Mouse (Mus musculus): ENCODE results near the gene Cdk5rap2.

Gene Cdk5rap2

DNA sequence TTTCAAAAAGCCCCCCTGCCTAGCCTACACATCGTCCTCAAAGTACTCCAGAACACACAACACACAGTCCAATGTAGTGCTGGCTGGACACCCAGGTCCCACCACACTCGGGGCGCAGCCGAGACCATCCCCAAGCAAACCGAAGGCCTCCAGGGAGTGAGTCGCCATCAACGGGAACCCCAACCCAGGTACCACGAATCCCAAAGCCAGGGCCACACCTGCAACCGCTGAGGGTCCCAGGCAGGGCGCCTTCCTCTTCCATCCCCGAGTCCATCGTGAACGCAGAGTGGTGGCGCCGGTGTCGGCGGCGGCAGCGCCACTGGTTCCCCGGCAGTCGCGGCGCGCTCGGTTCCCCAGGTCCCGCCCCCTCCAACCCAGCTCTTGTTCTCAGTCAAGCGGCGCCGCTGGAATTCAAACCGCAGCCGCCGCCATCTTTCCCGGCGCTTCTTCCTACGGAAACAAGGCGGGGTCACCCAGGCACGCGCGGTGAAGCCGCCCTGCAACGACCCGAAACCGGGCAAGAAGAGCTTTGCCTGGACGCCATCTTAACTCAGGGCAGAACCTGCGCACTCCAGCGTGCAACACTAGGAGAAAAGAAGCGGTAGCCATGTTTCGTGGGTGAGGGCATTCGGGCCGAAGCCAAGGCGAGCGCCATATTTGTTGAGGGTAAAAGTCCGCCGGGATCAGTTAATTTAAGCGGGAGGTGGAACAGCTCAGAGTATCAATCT lies at the start of gene Cdk5rap2:
Gene Cdk5rap2 (minus strand): TSS at position 450 of the 728 bp plus-strand sequence.
- DNase-seq, result peak; percentile 94 to 96

DNA sequence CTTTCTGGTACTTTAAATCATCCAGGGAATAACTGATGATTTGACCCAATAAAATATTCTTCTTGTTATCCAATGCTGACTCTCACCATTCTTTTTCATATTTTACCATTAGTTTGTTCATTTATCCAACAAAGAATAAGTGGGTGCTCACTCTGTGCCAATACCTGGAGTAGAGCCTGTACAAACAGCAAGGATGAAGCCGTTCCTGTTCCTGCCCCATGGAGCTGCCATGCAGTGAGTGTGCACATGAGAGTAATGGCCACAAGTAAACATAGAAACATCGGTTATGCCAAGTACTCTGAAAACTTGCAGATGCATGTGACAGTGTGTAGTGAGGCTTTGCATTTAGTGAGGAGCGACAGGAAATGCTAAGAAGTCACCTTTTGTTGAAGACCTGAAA lies 41.9 kb upstream of the Cdk5rap2 start:
- DNase-seq, result no peak

DNA sequence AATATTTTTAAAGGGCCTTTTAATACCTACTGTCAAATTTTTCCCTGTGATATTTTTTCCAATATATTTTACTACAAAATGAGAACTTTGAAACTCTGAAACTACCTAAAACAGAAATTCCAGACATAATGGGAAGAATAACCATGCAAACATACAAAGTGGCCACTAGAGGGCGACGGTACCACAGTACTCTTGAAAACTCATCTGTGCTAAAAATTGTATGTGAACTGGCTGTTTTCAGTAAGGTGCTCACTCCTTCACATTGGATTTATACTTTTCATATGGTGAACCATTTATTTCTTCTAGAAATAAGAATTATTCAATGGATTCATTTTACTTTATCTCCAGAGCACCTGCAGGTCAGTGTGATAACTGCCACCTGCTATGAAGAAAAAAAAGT lies 41.5 kb upstream of the Cdk5rap2 start:
- DNase-seq, result peak; percentile 44 to 61

- no peak for DNase-seq
Observed at GRCm38 (mm10) chr4:70449668-70450067, 39.4 kb upstream of the Cdk5rap2 start.

DNA sequence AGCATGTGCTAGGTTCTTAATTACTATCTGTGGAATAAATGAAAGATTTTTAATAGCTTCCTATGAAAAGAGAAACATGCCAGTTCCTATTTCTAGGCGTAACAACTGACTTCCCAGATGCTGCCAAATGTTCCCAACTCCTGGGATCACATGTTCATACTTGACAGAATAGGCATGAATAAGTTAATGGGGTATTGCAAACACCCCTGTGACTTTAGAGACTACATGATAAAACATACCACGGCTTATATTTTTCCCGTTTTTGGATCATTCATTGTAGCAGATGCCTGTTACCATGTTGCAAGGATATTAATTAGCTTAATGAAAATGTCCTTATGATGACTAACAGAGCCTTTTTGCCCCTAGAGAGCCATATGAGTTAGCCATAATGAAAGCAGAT lies 36.5 kb upstream of the Cdk5rap2 start:
- no peak for DNase-seq

DNA sequence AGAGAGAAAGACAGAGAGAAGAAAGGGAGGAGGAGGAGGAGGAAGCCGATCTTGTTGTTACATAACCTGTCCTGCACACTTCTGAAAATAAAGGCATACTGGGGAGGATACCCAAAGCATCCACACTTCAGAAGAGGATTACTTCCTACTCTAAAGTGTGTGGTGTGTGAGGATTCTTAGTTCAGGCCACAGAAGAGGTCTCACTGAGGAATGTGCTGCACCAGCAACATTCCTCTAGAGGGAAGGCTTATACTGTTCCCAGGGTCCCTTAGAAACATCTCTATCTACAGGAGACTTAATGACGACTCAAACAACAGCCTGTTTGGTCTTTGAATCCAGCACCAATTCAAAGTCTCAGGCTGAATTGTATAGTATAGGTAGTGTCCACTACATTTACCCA lies 10.0 kb upstream of the Cdk5rap2 start:
- no peak for DNase-seq

DNA sequence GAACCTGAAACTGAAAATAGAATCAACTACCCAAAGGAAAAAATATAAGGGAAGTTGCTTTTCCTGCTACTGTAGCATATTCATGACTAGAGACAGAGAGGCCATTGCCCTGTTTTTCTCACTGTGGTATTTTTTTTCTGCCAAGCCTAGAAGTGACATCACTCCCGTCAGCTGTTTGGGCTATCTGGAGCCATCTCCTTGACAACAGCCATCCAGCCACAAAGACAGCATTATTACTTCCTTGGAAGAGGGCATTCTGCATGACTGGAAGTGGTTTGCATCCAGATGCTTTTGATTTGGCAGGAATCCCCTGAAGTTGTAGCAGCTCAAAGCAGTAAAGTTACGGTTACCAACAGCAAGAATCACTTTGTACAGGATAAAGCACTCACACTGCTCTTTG lies 1.9 kb upstream of the Cdk5rap2 start:
- no peak for DNase-seq

- DNase-seq, result no peak
Observed at GRCm38 (mm10) chr4:70409456-70409855, 787 bp downstream of the Cdk5rap2 start.

DNA sequence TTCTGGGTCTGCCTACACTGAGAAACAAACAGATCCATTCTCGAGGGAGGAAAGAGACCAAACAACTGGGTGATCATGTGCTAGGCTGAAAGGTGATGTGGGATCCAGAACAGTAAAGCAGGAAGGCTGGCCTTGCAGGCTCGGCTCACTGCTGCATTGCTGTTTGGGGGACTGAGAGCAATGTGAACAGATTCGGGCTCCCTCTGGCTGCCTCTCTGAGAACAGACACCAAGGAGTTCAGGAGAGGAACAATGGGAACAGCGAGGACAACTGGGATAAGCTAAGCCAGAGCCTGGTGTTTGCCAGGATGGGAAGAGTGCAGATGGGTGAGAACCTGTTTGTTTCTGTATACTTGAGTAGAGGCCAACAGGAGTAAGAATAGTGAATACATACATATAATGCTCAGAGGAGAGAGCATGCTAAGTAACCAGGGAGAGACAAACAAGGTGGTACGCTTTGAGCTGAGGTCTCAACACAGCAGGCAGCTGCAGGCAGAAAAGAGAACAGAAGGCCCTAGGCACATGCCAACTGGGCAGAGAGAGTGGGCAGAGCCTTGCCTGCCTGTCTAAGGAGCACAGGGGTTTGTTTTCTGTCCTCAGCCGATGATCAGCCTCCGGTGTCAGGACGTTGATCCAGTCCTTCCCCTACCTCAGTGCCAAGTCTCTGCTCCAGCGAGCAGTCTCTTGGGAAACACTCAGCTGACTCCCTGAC lies 8.0 kb downstream of the Cdk5rap2 start:
- peak; percentile 65 to 69 for DNase-seq

DNA sequence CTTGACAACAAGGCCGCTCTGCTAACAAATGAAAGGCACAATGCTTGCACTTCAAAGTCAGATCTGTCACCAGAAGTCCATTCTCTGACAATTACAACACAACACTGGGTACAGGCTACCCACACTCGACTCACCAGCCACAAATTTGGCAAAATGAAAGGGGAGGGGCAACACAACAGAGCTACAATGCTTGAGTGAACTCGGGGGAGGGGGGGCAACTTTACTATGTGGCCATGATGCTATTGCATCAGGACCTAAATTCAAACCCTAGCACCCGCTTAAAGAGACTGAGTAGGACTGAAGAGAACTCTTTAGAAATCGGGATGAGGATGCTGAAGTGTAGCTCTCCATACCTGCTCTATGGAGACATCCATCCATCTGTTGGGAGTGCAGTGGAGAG lies 10.8 kb downstream of the Cdk5rap2 start:
- DNase-seq, result no peak

DNA sequence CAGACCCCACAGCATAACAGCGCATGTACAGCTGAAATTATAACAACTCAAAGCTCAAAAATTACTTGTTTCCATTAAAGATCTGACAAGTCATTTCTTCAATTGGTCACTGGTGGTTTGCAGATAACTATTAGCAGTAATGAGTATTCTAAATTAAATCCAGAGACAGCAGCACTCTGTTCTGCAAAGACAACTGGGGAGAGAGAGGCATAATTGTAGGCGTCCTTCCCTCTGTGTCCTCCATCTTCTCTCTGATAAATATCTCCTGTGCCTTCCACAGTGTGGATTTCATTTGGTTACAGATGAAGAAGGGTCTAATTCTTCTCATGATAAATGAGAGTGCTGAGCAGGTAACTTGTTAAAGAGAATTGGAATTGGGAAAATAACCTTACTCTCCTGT lies 11.2 kb downstream of the Cdk5rap2 start:
- no peak for DNase-seq

DNA sequence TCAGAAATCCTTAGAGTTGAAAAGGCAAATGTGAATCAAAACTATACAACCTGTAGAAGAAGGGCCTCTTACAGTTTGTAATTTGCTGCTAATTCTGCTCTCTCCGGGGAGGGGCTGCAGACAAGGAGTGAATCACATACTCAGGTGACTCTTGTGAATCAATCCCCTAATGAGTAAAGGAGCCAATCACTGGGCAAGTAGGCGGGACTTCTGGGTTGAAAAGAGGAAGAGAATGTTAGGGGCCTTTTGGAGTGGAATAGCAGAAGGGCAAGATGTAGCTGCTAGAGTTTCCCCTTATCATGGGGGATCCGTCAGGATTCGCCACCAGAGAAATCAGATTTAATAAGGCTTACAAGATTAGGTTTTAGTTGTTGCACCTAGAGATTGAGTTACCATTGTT lies 12.2 kb downstream of the Cdk5rap2 start:
- DNase-seq, result no peak

- DNase-seq, result no peak
Observed at GRCm38 (mm10) chr4:70396701-70397100, 13.5 kb downstream of the Cdk5rap2 start.

- DNase-seq, result no peak
Observed at GRCm38 (mm10) chr4:70394736-70395135, 15.5 kb downstream of the Cdk5rap2 start.

- no peak for DNase-seq
Observed at GRCm38 (mm10) chr4:70391760-70392372, 18.4 kb downstream of the Cdk5rap2 start.

DNA sequence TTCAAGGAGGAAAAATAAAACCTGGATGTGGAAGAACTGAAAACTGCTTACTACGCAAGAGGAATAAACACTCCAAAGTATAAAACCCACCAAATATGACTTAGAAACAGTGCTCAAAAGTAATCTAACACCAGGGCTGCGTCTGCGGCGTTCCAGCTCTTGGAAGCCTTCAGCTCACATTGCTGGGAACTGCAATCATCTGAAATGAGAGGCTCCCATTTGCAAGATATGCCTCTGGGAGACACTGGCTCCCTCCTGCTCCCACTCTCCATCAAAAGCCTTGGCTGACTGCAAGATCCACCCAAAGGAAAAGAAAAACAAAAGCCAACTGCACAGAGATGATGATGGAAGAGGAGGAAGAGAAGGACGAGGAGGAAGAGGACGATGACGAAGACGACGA lies 19.2 kb downstream of the Cdk5rap2 start:
- DNase-seq, result no peak

GRCm38 (mm10) chr4:70386206-70386605 lies 24.0 kb downstream of the Cdk5rap2 start:
- DNase-seq, result no peak

DNA sequence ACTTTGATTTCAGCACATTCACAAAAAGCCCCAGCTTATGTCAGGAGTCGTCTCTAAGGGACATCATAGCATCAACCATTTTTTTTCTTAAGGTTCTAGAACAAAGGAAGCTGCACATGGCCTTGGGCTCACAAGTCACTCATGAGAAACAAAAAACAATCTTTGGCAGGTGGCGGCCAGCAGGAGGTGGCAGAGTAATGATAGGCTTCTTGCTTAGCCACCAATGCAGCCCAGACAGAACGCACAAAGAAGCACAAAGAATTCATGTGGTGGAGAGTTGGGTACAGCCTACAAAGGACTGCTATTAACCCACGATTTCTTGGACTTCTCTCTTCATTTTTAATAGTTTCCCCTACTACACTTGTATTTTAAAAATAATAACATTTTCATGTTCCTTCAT lies 32.9 kb downstream of the Cdk5rap2 start:
- peak; percentile 27 to 35 for DNase-seq

- DNase-seq, result no peak
Observed at GRCm38 (mm10) chr4:70365061-70365858, 45.0 kb downstream of the Cdk5rap2 start.

- DNase-seq, result no peak
Observed at GRCm38 (mm10) chr4:70361366-70361765, 48.9 kb downstream of the Cdk5rap2 start.

GRCm38 (mm10) chr4:70355659-70356350 lies 54.4 kb downstream of the Cdk5rap2 start:
- DNase-seq, result peak; percentile 63 to 66

DNA sequence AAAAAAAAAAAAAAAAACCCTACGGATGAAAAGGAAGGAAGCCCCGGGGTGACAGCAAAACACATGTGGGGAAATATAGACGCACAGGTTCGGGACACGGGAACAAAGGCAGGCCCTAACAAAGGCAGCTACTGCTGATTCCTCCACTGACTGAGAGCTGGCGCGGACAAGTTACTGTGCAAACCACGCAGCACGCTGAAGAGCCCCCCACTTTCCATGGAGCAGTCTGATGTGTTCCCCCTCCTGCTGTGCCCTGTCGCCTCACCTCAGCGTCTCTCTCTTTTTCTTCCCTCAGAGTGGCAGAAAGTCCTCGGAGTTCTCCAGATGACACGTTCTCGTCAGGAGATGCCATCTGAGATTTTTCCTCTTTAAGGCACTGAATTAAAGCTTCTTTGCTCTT lies 55.8 kb downstream of the Cdk5rap2 start:
- no peak for DNase-seq

- DNase-seq, result no peak
Observed at GRCm38 (mm10) chr4:70353656-70354055, 56.6 kb downstream of the Cdk5rap2 start.
